ENCODE assay signal across 26 mouse cellular contexts in the genomic region with DNA sequence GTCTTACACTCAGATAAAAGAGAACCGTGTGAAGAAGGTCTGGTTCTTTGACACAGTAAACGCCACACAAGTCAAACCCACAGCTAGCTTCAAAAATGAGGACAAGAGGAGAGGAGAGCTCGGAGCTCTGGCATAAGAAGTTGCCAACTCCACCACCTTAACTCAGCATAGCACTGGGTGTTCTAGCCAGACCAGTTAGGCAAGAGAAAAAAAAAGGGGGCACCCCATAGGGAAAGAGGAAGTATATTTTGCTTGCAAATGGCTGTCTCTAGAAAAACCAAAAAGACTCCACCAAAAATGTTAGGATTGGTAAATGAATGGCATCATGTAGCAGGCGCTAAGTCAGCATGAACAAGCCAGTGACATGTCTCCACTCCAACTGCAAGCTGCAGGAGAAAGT. TPM values are rescaled to one million over a fixed set of nuclear protein-coding genes. Genes with fewer than 3 reads are reported as not detected.
DNase-seq lines count a peak whose midpoint lies in the region; ATAC-seq and TF ChIP-seq lines count a peak whose summit lies in the region.
"Had no signal": no experiment of that assay in that cellular context is flagged by ENCODE, and none has a peak within 500 bp of the region (broad histone marks: within the 10 kb centered on the region; RNA-seq: fewer than 3 reads in every experiment).

No protein-coding gene starts in this region.

- WGBS in liver, embryonic 11.5 days = 78% methylated on average over 4 of the region's 4 CpGs

- ATAC-seq in megakaryocyte, adult 5-6 weeks (ENCODE audit: poor library complexity, severe bottlenecking) = peak; percentile 27; the same call in 1 of the 2 replicates
- ATAC-seq in liver, embryonic 11.5 days (replicated peaks; ENCODE audit: low FRiP score) = no peak
- ATAC-seq: forebrain, embryonic 15.5 days; hindbrain, postnatal 0 days; inflammation-experienced regulatory T-cells, adult 6 months; intestine, postnatal 0 days had no signal

- H3K27me3 ChIP-seq in CH12.LX (replicated peaks) = no peaks in the 10 kb centered on the region
- no peaks in the 10 kb centered on the region; the same call in 1 of the 2 replicates for H3K27me3 ChIP-seq in liver, embryonic 11.5 days (replicated peaks; ENCODE audit: control insufficient read depth, insufficient read depth, low read length)
- H3K27me3 ChIP-seq: embryonic facial prominence, embryonic 12.5 days; embryonic facial prominence, embryonic 15.5 days; forebrain, embryonic 12.5 days; forebrain, embryonic 15.5 days had no signal

- H3K4me1 ChIP-seq in CH12.LX (ENCODE audit: control insufficient read depth in 1 of 2, insufficient read depth in 2 of 2) = peaks cover 10 to 31% of the 10 kb centered on the region in 2 experiments
- H3K4me1 ChIP-seq in bone marrow macrophage, adult 2 months (ENCODE audit: control insufficient read depth, insufficient read depth, low read length) = peaks cover 42% of the 10 kb centered on the region
- peaks cover 2% of the 10 kb centered on the region for H3K4me1 ChIP-seq in liver, embryonic 11.5 days (replicated peaks; ENCODE audit: control insufficient read depth, insufficient read depth, low read length)
- H3K4me1 ChIP-seq: embryonic facial prominence, embryonic 12.5 days; embryonic facial prominence, embryonic 15.5 days; forebrain, embryonic 12.5 days; forebrain, embryonic 15.5 days; heart, embryonic 10.5 days; heart, embryonic 13.5 days had no signal

- no peak for TF ChIP-seq RAD21 in CH12.LX (IDR thresholded peaks at IDR 0.05; ENCODE audit: low read depth, low read length)

- no peak for TF ChIP-seq CTCF in CH12.LX (conservative IDR thresholded peaks at IDR 0.05 in 1 of 2, IDR thresholded peaks at IDR 0.05 in 1 of 2; ENCODE audit: low read depth in 2 of 2, low read length in 2 of 2)
- TF ChIP-seq CTCF in bone marrow macrophage, adult 2 months (IDR thresholded peaks at IDR 0.05; ENCODE audit: low read depth, low read length) = no peak

- H3K4me2 ChIP-seq in CH12.LX (ENCODE audit: insufficient read depth, low read depth, poor library complexity, severe bottlenecking) = no peak overlapping the region
- no peak overlapping the region for H3K4me2 ChIP-seq in liver, embryonic 11.5 days
- H3K4me2 ChIP-seq: embryonic facial prominence, embryonic 12.5 days; embryonic facial prominence, embryonic 15.5 days; forebrain, embryonic 12.5 days; forebrain, embryonic 15.5 days; heart, embryonic 13.5 days; hindbrain, embryonic 14.5 days had no signal

- no peak for TF ChIP-seq POLR2A in CH12.LX (IDR thresholded peaks at IDR 0.05; ENCODE audit: low read depth, low read length)
- TF ChIP-seq POLR2A in bone marrow macrophage, adult 2 months (IDR thresholded peaks at IDR 0.05; ENCODE audit: borderline replicate concordance, low read depth, low read length) = no peak

- no peak overlapping the region for H3K9ac ChIP-seq in CH12.LX (ENCODE audit: insufficient read depth, low read depth)
- H3K9ac ChIP-seq in liver, embryonic 11.5 days (ENCODE audit: low read depth, low read length) = no peak overlapping the region
- H3K9ac ChIP-seq: embryonic facial prominence, embryonic 12.5 days; embryonic facial prominence, embryonic 15.5 days; forebrain, embryonic 12.5 days; forebrain, embryonic 15.5 days; heart, embryonic 13.5 days; hindbrain, embryonic 14.5 days had no signal

- H3K4me3 ChIP-seq in CH12.LX (replicated peaks in 1 of 3; ENCODE audit: low read depth in 2 of 3, low read length in 2 of 3, poor library complexity in 1 of 3) = no peak overlapping the region
- H3K4me3 ChIP-seq in bone marrow macrophage, adult 2 months (ENCODE audit: insufficient read depth, low read length) = no peak overlapping the region
- H3K4me3 ChIP-seq in liver, embryonic 11.5 days (ENCODE audit: low read depth, low read length) = no peak overlapping the region
- H3K4me3 ChIP-seq: embryonic facial prominence, embryonic 12.5 days; embryonic facial prominence, embryonic 15.5 days; forebrain, embryonic 12.5 days; forebrain, embryonic 15.5 days; heart, adult 2 months; heart, embryonic 10.5 days; heart, embryonic 13.5 days had no signal

- H3K27ac ChIP-seq in CH12.LX (ENCODE audit: insufficient read depth, low read depth) = peak overlapping the region; percentile 81
- peak overlapping the region; percentile 33 for H3K27ac ChIP-seq in bone marrow macrophage, adult 2 months (ENCODE audit: insufficient read depth, low read depth, low read length)
- H3K27ac ChIP-seq in liver, embryonic 11.5 days (ENCODE audit: low read depth, low read length) = no peak overlapping the region
- H3K27ac ChIP-seq: embryonic facial prominence, embryonic 12.5 days; embryonic facial prominence, embryonic 15.5 days; forebrain, embryonic 12.5 days; forebrain, embryonic 15.5 days; heart, adult 2 months; heart, embryonic 10.5 days; heart, embryonic 13.5 days; hindbrain, embryonic 14.5 days; hindbrain, postnatal 0 days had no signal

- H3K9me3 ChIP-seq in CH12.LX (replicated peaks; ENCODE audit: low read length) = peaks cover 22% of the 10 kb centered on the region
- no peaks in the 10 kb centered on the region for H3K9me3 ChIP-seq in liver, embryonic 11.5 days (ENCODE audit: control insufficient read depth, low read length)
- H3K9me3 ChIP-seq: embryonic facial prominence, embryonic 12.5 days; embryonic facial prominence, embryonic 15.5 days; forebrain, embryonic 12.5 days; forebrain, embryonic 15.5 days; heart, embryonic 10.5 days; heart, embryonic 13.5 days had no signal

- dilution Hi-C loops in CH12.LX (cut with MboI; ENCODE audit: extremely low pct_ligation_motif_present, extremely low pct_unique_long_range_greater_than_20kb, low sequenced_read_pairs) = no loop called here

- DNase-seq in CH12.LX (ENCODE audit: extremely low read depth) = no peak
- DNase-seq in frontal cortex, postnatal 25 days (ENCODE audit: low spot score in 2 of 2) = no peak
- DNase-seq in gastrocnemius, postnatal 25 days = no peak
- DNase-seq in liver, embryonic 11.5 days (ENCODE audit: low spot score) = no peak
- DNase-seq: adrenal gland, adult 2 months; adrenal gland, postnatal 14 days; cerebellum, adult 11-12 months; cerebellum, adult 9-10 months; cerebellum, postnatal 14 days; gastrocnemius, postnatal 10 days; heart, adult 2 months; heart, postnatal 14 days; heart, postnatal 4 days had no signal

- no peak for TF ChIP-seq EP300 in CH12.LX (IDR thresholded peaks at IDR 0.05; ENCODE audit: low read length)

- in situ Hi-C loops in CH12.LX (cut with MboI; ENCODE audit: low pct_ligation_motif_present, low pct_unique_long_range_greater_than_20kb, low sequenced_read_pairs) = no loop called here

- H3K36me3 ChIP-seq in CH12.LX (replicated peaks in 1 of 2; ENCODE audit: control insufficient read depth in 1 of 2, insufficient read depth in 1 of 2, low read length in 1 of 2) = peaks cover 8 to 29% of the 10 kb centered on the region in 2 experiments
- H3K36me3 ChIP-seq in liver, embryonic 11.5 days (ENCODE audit: control insufficient read depth, insufficient read depth, low read length) = no peaks in the 10 kb centered on the region
- H3K36me3 ChIP-seq: embryonic facial prominence, embryonic 12.5 days; embryonic facial prominence, embryonic 15.5 days; forebrain, embryonic 12.5 days; forebrain, embryonic 15.5 days; G1E; heart, embryonic 10.5 days; heart, embryonic 13.5 days had no signal

- H3K79me2 ChIP-seq in CH12.LX (replicated peaks; ENCODE audit: control insufficient read depth, extremely low read depth, insufficient read depth, poor library complexity, severe bottlenecking) = no peaks in the 10 kb centered on the region

RNA-seq across cellular contexts. Expression of gene Spn, which starts 26.4 kb away (rescaled TPM):
- 14.4 and 16.3 TPM in 2 replicates for total RNA-seq in CH12.LX (2012; rRNA removed)
- total RNA-seq in CH12.LX (2014; rRNA removed) = 2.4 and 2.6 TPM in 2 replicates
- polyA plus RNA-seq in CH12.LX (2012; ENCODE audit: insufficient read length, low read depth) = 3.3 and 3.6 TPM in 2 replicates
- polyA plus RNA-seq in bone marrow macrophage, adult 2 months (2012; ENCODE audit: insufficient read depth, insufficient read length, missing spikeins) = 34.5 and 36.3 TPM in 2 replicates
- total RNA-seq in megakaryocyte, adult 5-6 weeks (2015) = 74.6 and 82.8 TPM in 2 replicates
- total RNA-seq in megakaryocyte, adult 5-6 weeks (2017) = 241 and 246 TPM in 2 replicates
- under 1 TPM; 0.13 to 0.16 TPM for total RNA-seq in gastrocnemius, postnatal 25 days (2021)
- 12.7 and 14.4 TPM in 2 replicates for polyA plus RNA-seq in liver, embryonic 11.5 days (2014; fragmentation: Nextera tagmentation; extraction: Ambion mirVana)
- polyA plus RNA-seq: embryonic facial prominence, embryonic 12.5 days; forebrain, embryonic 15.5 days; hindbrain, embryonic 14.5 days had no signal

RNA-seq across cellular contexts. Expression of gene Cd2bp2, which starts 31.8 kb away (rescaled TPM):
- 66.8 and 78.5 TPM in 2 replicates for total RNA-seq in CH12.LX (2012; rRNA removed)
- 62.4 and 63.3 TPM in 2 replicates for total RNA-seq in CH12.LX (2014; rRNA removed)
- 57.4 and 72.8 TPM in 2 replicates for polyA plus RNA-seq in CH12.LX (2012; ENCODE audit: insufficient read length, low read depth)
- 58.0 and 58.5 TPM in 2 replicates for polyA plus RNA-seq in bone marrow macrophage, adult 2 months (2012; ENCODE audit: insufficient read depth, insufficient read length, missing spikeins)
- 16.1 and 19.0 TPM in 2 replicates for total RNA-seq in megakaryocyte, adult 5-6 weeks (2015)
- total RNA-seq in megakaryocyte, adult 5-6 weeks (2017) = 51.8 and 57.5 TPM in 2 replicates
- 10 to 100 TPM; 26.2 to 28.2 TPM for total RNA-seq in gastrocnemius, postnatal 25 days (2021)
- polyA plus RNA-seq in liver, embryonic 11.5 days (2014; fragmentation: Nextera tagmentation; extraction: Ambion mirVana) = 50.3 and 59.5 TPM in 2 replicates

RNA-seq across cellular contexts. Expression of gene Qprt, which starts 42.0 kb away (rescaled TPM):
- total RNA-seq in CH12.LX (2012; rRNA removed) (0.21 and 0.30 TPM in 2 replicates), CH12.LX (2014; rRNA removed) (0.15 TPM in 1 of 2 replicates, not detected in the other)
- polyA plus RNA-seq in CH12.LX (2012; ENCODE audit: insufficient read length, low read depth) = 0.14 TPM in 1 of 2 replicates, not detected in the other
- 0.71 TPM in 1 of 2 replicates, not detected in the other for polyA plus RNA-seq in bone marrow macrophage, adult 2 months (2012; ENCODE audit: insufficient read depth, insufficient read length, missing spikeins)
- 2.0 and 3.3 TPM in 2 replicates for total RNA-seq in megakaryocyte, adult 5-6 weeks (2015)
- total RNA-seq in megakaryocyte, adult 5-6 weeks (2017) = 1.1 and 2.8 TPM in 2 replicates
- total RNA-seq in gastrocnemius, postnatal 25 days (2021) = under 1 TPM; 0.43 to 0.51 TPM
- 43.8 and 44.2 TPM in 2 replicates for polyA plus RNA-seq in liver, embryonic 11.5 days (2014; fragmentation: Nextera tagmentation; extraction: Ambion mirVana)
- total RNA-seq: heart, adult 2 months; heart, postnatal 14 days had no signal

RNA-seq across cellular contexts. Expression of gene Tbc1d10b, which starts 44.3 kb away (rescaled TPM):
- 25.9 and 28.0 TPM in 2 replicates for total RNA-seq in CH12.LX (2012; rRNA removed)
- 17.9 and 18.2 TPM in 2 replicates for total RNA-seq in CH12.LX (2014; rRNA removed)
- 25.6 and 26.6 TPM in 2 replicates for polyA plus RNA-seq in CH12.LX (2012; ENCODE audit: insufficient read length, low read depth)
- polyA plus RNA-seq in bone marrow macrophage, adult 2 months (2012; ENCODE audit: insufficient read depth, insufficient read length, missing spikeins) = 67.2 and 71.7 TPM in 2 replicates
- total RNA-seq in megakaryocyte, adult 5-6 weeks (2015) = 27.0 and 27.4 TPM in 2 replicates
- 59.8 and 74.2 TPM in 2 replicates for total RNA-seq in megakaryocyte, adult 5-6 weeks (2017)
- total RNA-seq in gastrocnemius, postnatal 25 days (2021) = 10 to 100 TPM; 32.8 to 34.1 TPM
- 28.2 and 29.0 TPM in 2 replicates for polyA plus RNA-seq in liver, embryonic 11.5 days (2014; fragmentation: Nextera tagmentation; extraction: Ambion mirVana)

RNA-seq across cellular contexts. Expression of gene Mylpf, which starts 44.7 kb away (rescaled TPM):
- 3.0 and 4.2 TPM in 2 replicates for total RNA-seq in CH12.LX (2012; rRNA removed)
- total RNA-seq in CH12.LX (2014; rRNA removed) = 0.49 and 3.2 TPM in 2 replicates
- 4.1 and 5.2 TPM in 2 replicates for polyA plus RNA-seq in CH12.LX (2012; ENCODE audit: insufficient read length, low read depth)
- polyA plus RNA-seq in bone marrow macrophage, adult 2 months (2012; ENCODE audit: insufficient read depth, insufficient read length, missing spikeins) = 3.9 and 6.9 TPM in 2 replicates
- 5.0 and 6.0 TPM in 2 replicates for total RNA-seq in megakaryocyte, adult 5-6 weeks (2015)
- total RNA-seq in megakaryocyte, adult 5-6 weeks (2017) = 2.3 and 3.3 TPM in 2 replicates
- total RNA-seq in gastrocnemius, postnatal 25 days (2021) = over 10,000 TPM; 49,123 to 49,891 TPM
- polyA plus RNA-seq in liver, embryonic 11.5 days (2014; fragmentation: Nextera tagmentation; extraction: Ambion mirVana) = 31.5 and 33.6 TPM in 2 replicates
- total RNA-seq: hindbrain, postnatal 0 days had no signal
- polyA plus RNA-seq: adrenal gland, adult 2 months had no signal

Comparison
In these comparisons a context has a peak if more than half of its experiments do, and no peak if none do; other contexts are left out.
1. RNA of gene Spn, which starts 26.4 kb away (total RNA-seq): 74.6 to 246 TPM in megakaryocyte, adult 5-6 weeks; 2.4 to 16.3 TPM in CH12.LX and 0.13 to 0.16 TPM in gastrocnemius, postnatal 25 days; every median in the first group is over 4 times any median in the second.